Mouse (Mus musculus): ENCODE results near the gene Furin.
"Not testable (repeated sequence)": the region's sequence is repeated elsewhere in the genome, so short reads cannot be mapped to it uniquely, and the experiment has no call there.

Furin gene

GRCm38 (mm10) chr7:80400571-80400970 is 4.7 kb downstream of the Furin start:
- DNase-seq = no peak

- peak; percentile 80 to 90 for DNase-seq
Observed at GRCm38 (mm10) chr7:80400099-80400498, 5.1 kb downstream of the Furin start.

GRCm38 (mm10) chr7:80398654-80399444 is 6.4 kb downstream of the Furin start:
- peak in 1 of 2 experiments; percentile 53 for DNase-seq

- no peak for DNase-seq
Observed at GRCm38 (mm10) chr7:80397986-80398385, 7.2 kb downstream of the Furin start.

GRCm38 (mm10) chr7:80396427-80396826 is 8.8 kb downstream of the Furin start:
- DNase-seq = not testable (repeated sequence)

GRCm38 (mm10) chr7:80394600-80394999 is 10.6 kb downstream of the Furin start:
- DNase-seq = no peak

GRCm38 (mm10) chr7:80392119-80392518 is 13.1 kb downstream of the Furin start:
- DNase-seq = no peak

GRCm38 (mm10) chr7:80387633-80388543 is 17.3 kb downstream of the Furin start, which contains the start of gene Fes:
Gene Fes (minus strand): TSS chr7:80387946.
- DNase-seq = peak in 1 of 2 experiments; percentile 33

GRCm38 (mm10) chr7:80387033-80387632 is 18.1 kb downstream of the Furin start:
- peak in 1 of 2 experiments; percentile 19 for DNase-seq

GRCm38 (mm10) chr7:80386235-80386930 is 18.9 kb downstream of the Furin start:
- DNase-seq = peak; percentile 97 to 99

GRCm38 (mm10) chr7:80382919-80383318 is 22.3 kb downstream of the Furin start:
- peak in 1 of 2 experiments; percentile 11 for DNase-seq

GRCm38 (mm10) chr7:80379531-80379930 is 25.7 kb downstream of the Furin start:
- DNase-seq = peak; percentile 68 to 75

- DNase-seq = peak; percentile 76 to 86
Observed at GRCm38 (mm10) chr7:80377471-80377870, 27.8 kb downstream of the Furin start.

- DNase-seq = peak in 1 of 2 experiments; percentile 28
Observed at GRCm38 (mm10) chr7:80376192-80376591, 29.0 kb downstream of the Furin start.

GRCm38 (mm10) chr7:80375376-80376039 is 29.7 kb downstream of the Furin start:
- DNase-seq = no peak

- DNase-seq = no peak
Observed at GRCm38 (mm10) chr7:80374733-80375132, 30.5 kb downstream of the Furin start.

- DNase-seq = no peak
Observed at GRCm38 (mm10) chr7:80374280-80374679, 31.0 kb downstream of the Furin start.

- peak; percentile 61 for DNase-seq
Observed at GRCm38 (mm10) chr7:80373850-80374249, 31.4 kb downstream of the Furin start.

GRCm38 (mm10) chr7:80373352-80373751 is 31.9 kb downstream of the Furin start:
- DNase-seq = no peak

GRCm38 (mm10) chr7:80372667-80373066 is 32.6 kb downstream of the Furin start:
- DNase-seq = no peak

GRCm38 (mm10) chr7:80372166-80372565 is 33.1 kb downstream of the Furin start:
- no peak for DNase-seq

Measured in cerebellum, postnatal 10 days (tissue).